Mouse (Mus musculus) MEL (cell line): ENCODE data around the gene Kcnh4.

ENCODE experiments used
- BHLHE40 ChIP-seq: IDR thresholded peaks from 2 replicates; pipeline ENCODE4 v1.6.1; 2012; ENCODE audit warnings: low read depth, mild to moderate bottlenecking, inconsistent platforms, low read length, improper control_type of control experiment, borderline replicate concordance
- CTCF ChIP-seq, 3 experiments: IDR thresholded peaks in 2 of 3; conservative IDR thresholded peaks in 1 of 3; 2 replicates each; pipeline ENCODE4 v1.5.1; 2011 to 2012; ENCODE audit warnings: low read length in 3 of 3, low read depth in 2 of 3, mild to moderate bottlenecking in 2 of 3, improper control_type of control experiment in 1 of 3, inconsistent platforms in 1 of 3, mixed read lengths in 1 of 3, moderate library complexity in 1 of 3; ENCODE audit not compliant: control insufficient read depth in 1 of 3, insufficient read depth in 1 of 3, poor library complexity in 1 of 3, severe bottlenecking in 1 of 3
- ELF1 ChIP-seq: IDR thresholded peaks from 2 replicates; pipeline ENCODE4 v1.6.1; 2014; ENCODE audit warnings: low read depth, mild to moderate bottlenecking, inconsistent platforms, low read length, improper control_type of control experiment, moderate library complexity
- EP300 ChIP-seq, 2 experiments: IDR thresholded peaks; 2 replicates each; pipeline ENCODE4 v1.6.1; 2011; ENCODE audit warnings: improper control_type of control experiment in 2 of 2, low read length in 2 of 2, low read depth in 1 of 2, mild to moderate bottlenecking in 1 of 2
- GATA1 ChIP-seq: IDR thresholded peaks from 2 replicates; pipeline ENCODE4 v1.6.1; 2011; ENCODE audit warnings: low read depth, low read length, improper control_type of control experiment
- HCFC1 ChIP-seq: IDR thresholded peaks from 2 replicates; pipeline ENCODE4 v1.6.1; 2012; ENCODE audit warnings: low read depth, mild to moderate bottlenecking, inconsistent platforms, low read length, improper control_type of control experiment, moderate library complexity
- MAZ ChIP-seq: IDR thresholded peaks from 2 replicates; pipeline ENCODE4 v1.6.1; 2012; ENCODE audit warnings: low read depth, mild to moderate bottlenecking, inconsistent platforms, low read length, improper control_type of control experiment
- NELFE ChIP-seq: IDR thresholded peaks from 2 replicates; pipeline ENCODE4 v1.6.1; 2011; ENCODE audit warnings: low read depth, low read length, improper control_type of control experiment
- POLR2A ChIP-seq, 2 experiments: IDR thresholded peaks; 2 replicates each; pipeline ENCODE4 v1.6.1; 2011 to 2012; ENCODE audit warnings: low read length in 2 of 2, mild to moderate bottlenecking in 2 of 2, control low read depth in 1 of 2, improper control_type of control experiment in 1 of 2, low read depth in 1 of 2, moderate library complexity in 1 of 2; ENCODE audit not compliant: control insufficient read depth in 1 of 2, insufficient read depth in 1 of 2, poor library complexity in 1 of 2
- POLR2AphosphoS2 ChIP-seq: IDR thresholded peaks from 2 replicates; pipeline ENCODE4 v1.6.1; 2011; ENCODE audit warnings: low read length, improper control_type of control experiment
- POLR2AphosphoS5 ChIP-seq: IDR thresholded peaks from 2 replicates; pipeline ENCODE4 v1.6.1; 2012; ENCODE audit warnings: low read depth, borderline replicate concordance, mild to moderate bottlenecking, inconsistent platforms, low read length, moderate library complexity, mixed read lengths
- ZC3H11A ChIP-seq: IDR thresholded peaks from 2 replicates; pipeline ENCODE4 v1.6.1; 2012; ENCODE audit warnings: low read depth, mild to moderate bottlenecking, inconsistent platforms, low read length, improper control_type of control experiment
- ZKSCAN1 ChIP-seq: IDR thresholded peaks from 2 replicates; pipeline ENCODE4 v1.6.1; 2012; ENCODE audit warnings: low read depth, mild to moderate bottlenecking, inconsistent platforms, low read length, improper control_type of control experiment, moderate library complexity

DNA sequence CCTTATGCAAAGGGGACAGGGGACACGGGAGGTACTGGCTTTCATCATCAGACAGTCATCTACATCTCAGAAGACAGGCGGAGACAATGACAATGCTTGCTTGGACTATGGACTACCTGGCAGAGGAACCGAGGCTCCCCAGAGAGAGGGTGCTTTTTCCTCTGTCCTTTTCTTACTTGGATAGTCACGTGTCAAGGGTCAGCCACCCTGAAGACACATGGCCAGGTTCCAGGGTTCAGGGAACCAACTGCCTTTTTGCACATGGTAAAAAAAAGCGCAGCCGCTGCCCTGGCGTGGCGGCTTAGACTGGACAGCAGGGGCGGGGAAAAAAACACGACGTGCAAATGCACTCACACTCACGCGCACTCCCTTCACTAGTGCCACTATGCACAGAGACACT is 22.8 kb upstream of the Kcnh4 start:
- TF ChIP-seq HCFC1, result no peak
- TF ChIP-seq CTCF (IDR thresholded peaks at IDR 0.05 in 2 of 3, conservative IDR thresholded peaks at IDR 0.05 in 1 of 3; ENCODE audit: control insufficient read depth in 1 of 3, insufficient read depth in 1 of 3, low read depth in 2 of 3, low read length in 3 of 3, poor library complexity in 1 of 3, severe bottlenecking in 1 of 3), result no peak
- no peak for TF ChIP-seq EP300 (IDR thresholded peaks at IDR 0.05; ENCODE audit: low read depth in 1 of 2, low read length in 2 of 2)
- no peak for TF ChIP-seq ELF1
- TF ChIP-seq GATA1, result no peak
- TF ChIP-seq POLR2A (IDR thresholded peaks at IDR 0.05; ENCODE audit: control insufficient read depth in 1 of 2, insufficient read depth in 1 of 2, low read depth in 1 of 2, low read length in 2 of 2, poor library complexity in 1 of 2), result no peak
- no peak for TF ChIP-seq NELFE
- no peak for TF ChIP-seq POLR2AphosphoS2
- no peak for TF ChIP-seq MAZ
- no peak for TF ChIP-seq BHLHE40
- TF ChIP-seq POLR2AphosphoS5, result no peak
- TF ChIP-seq ZKSCAN1, result no peak
- TF ChIP-seq ZC3H11A, result no peak
